Mouse (Mus musculus) lung, embryonic 15.5 days (tissue): ENCODE measurements around the gene Spsb1. TPM values are rescaled to one million over a fixed set of nuclear protein-coding genes. Genes with fewer than 3 reads are reported as not detected.

Source experiments
- ATAC-seq: fragments of 200-750 bp; cut with Nextera tagmentation; 2 replicates; pipeline ENCODE4 v1.8.0; 2017; ENCODE audit warnings: moderate number of reproducible peaks, borderline replicate concordance; ENCODE audit not compliant: low FRiP score, low TSS enrichment; ENCODE audit errors: extremely low read depth
- H3K27ac ChIP-seq: fragments of 300-500 bp; sonication (generic); 2 replicates; pipeline ENCODE4 v1.5.1; 2015; ENCODE audit warnings: moderate library complexity, mild to moderate bottlenecking, inconsistent platforms
- H3K27me3 ChIP-seq: fragments of 300-500 bp; sonication (generic); 2 replicates; pipeline ENCODE4 v1.6.1; 2015; ENCODE audit warnings: inconsistent platforms
- H3K36me3 ChIP-seq: fragments of 300-500 bp; sonication (generic); 2 replicates; pipeline ENCODE4 v1.6.1; 2015; ENCODE audit warnings: inconsistent platforms
- H3K4me1 ChIP-seq: fragments of 300-500 bp; sonication (generic); 2 replicates; pipeline ENCODE4 v1.6.1; 2015; ENCODE audit warnings: inconsistent platforms
- H3K4me2 ChIP-seq: fragments of 300-500 bp; sonication (generic); 2 replicates; pipeline ENCODE4 v1.6.1; 2015; ENCODE audit warnings: inconsistent platforms, mild to moderate bottlenecking, moderate library complexity
- H3K4me3 ChIP-seq: fragments of 300-500 bp; sonication (generic); 2 replicates; pipeline ENCODE4 v1.5.1; 2015; ENCODE audit warnings: mild to moderate bottlenecking, inconsistent platforms
- H3K9ac ChIP-seq: fragments of 300-500 bp; sonication (generic); 2 replicates; pipeline ENCODE4 v1.6.1; 2015; ENCODE audit warnings: inconsistent platforms
- H3K9me3 ChIP-seq: fragments of 300-500 bp; sonication (generic); 2 replicates; pipeline ENCODE4 v1.6.1; 2016; ENCODE audit warnings: inconsistent platforms
- WGBS: fragments of 180-500 bp; shearing (Covaris S2); methylation state at CpG from one replicate; pipeline ENCODE4 v1.1.7; 2015; 5-methylcytosine and 5-hydroxymethylcytosine counted together
- polyA plus RNA-seq: library from polyadenylated mRNA; unstranded; fragments of >200 nt; fragmentation: Nextera tagmentation; extraction: Ambion mirVana; gene quantifications from 2 replicates; pipeline ENCODE4 v1.2.1, GENCODE M21; 2015

Gene Spsb1
- polyA plus RNA-seq, 1 experiment from 2014 or later = 15.6 TPM

DNA sequence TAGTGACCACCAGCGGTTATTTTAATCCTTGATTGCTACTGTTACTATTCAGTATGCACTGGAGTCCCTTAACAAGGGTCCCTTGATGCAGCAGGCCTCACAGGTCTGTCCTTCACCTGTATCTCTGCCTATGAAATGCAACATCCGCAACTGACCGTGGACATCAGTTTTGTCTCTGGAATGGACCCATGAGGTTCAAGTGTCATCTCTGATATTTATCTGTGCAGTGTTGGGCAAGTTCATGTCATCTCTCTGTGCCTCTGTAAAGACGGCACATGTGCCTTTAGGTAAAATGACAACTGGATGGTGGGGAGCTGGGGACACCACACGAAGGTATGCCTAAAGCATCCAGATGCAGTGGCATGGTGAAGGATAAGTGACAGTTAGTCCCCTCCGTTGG is 96.7 kb downstream of the Spsb1 start:
- Histone ChIP-seq H3K4me2 (no peak overlapping the region), H3K9me3 (no peaks in the 10 kb centered on the region)
- 73% methylated on average over 6 of the region's 6 CpGs for WGBS

DNA sequence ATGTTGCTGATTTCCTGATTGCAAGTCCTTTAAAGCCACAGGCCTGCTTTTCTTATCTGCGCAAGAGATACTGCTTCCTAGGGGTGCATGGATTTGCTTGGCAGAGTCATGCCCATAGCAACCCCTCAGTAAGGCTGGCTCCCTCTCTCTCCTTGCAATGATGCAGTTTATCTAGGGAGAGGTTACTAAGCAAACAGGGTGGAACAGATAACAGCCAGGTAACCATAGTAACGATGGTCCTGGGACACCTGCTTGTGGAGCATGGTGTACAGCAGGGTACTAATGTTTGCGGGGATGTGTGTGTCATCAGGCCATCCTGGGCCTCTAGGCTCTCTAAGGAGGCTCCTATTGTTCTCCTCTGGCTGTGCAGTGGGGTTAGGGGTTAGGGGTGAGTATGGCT is 97.2 kb downstream of the Spsb1 start:
- Histone ChIP-seq H3K36me3 (no peaks in the 10 kb centered on the region), H3K27ac (no peak overlapping the region), H3K4me3 (no peak overlapping the region), H3K9me3 (no peaks in the 10 kb centered on the region), H3K4me2 (no peak overlapping the region), H3K9ac (no peak overlapping the region), H3K4me1 (peaks cover 21% of the 10 kb centered on the region), H3K27me3 (0 out of 2 replicates have a peak, but pooled peaks cover 10% of the 10 kb centered on the region)
- no peak for ATAC-seq
- 65% methylated on average over 3 of the region's 3 CpGs for WGBS

More for the DNA sequence above, 96.7 kb downstream of the Spsb1 start:
- Histone ChIP-seq H3K27ac (no peak overlapping the region), H3K27me3 (0 out of 2 replicates have a peak, but pooled peaks cover 10% of the 10 kb centered on the region), H3K36me3 (no peaks in the 10 kb centered on the region), H3K4me3 (no peak overlapping the region), H3K4me1 (peaks cover 21% of the 10 kb centered on the region), H3K9ac (no peak overlapping the region)
- no peak for ATAC-seq

GRCm38 (mm10) chr4:149855892-149856807 is 98.7 kb downstream of the Spsb1 start:
- no peak for ATAC-seq
- no peaks in the 10 kb centered on the region for H3K9me3 ChIP-seq
- WGBS = 44% methylated on average over 19 of the region's 19 CpGs
- H3K4me1 ChIP-seq = peaks cover 21% of the 10 kb centered on the region
- H3K4me2 ChIP-seq = no peak overlapping the region
- no peak overlapping the region for H3K9ac ChIP-seq
- H3K27ac ChIP-seq = 0 out of 2 replicates have a peak overlapping the region, but pooled peaks have one; percentile 20
- H3K27me3 ChIP-seq = 0 out of 2 replicates have a peak, but pooled peaks cover 10% of the 10 kb centered on the region
- H3K4me3 ChIP-seq = no peak overlapping the region
- H3K36me3 ChIP-seq = no peaks in the 10 kb centered on the region

DNA sequence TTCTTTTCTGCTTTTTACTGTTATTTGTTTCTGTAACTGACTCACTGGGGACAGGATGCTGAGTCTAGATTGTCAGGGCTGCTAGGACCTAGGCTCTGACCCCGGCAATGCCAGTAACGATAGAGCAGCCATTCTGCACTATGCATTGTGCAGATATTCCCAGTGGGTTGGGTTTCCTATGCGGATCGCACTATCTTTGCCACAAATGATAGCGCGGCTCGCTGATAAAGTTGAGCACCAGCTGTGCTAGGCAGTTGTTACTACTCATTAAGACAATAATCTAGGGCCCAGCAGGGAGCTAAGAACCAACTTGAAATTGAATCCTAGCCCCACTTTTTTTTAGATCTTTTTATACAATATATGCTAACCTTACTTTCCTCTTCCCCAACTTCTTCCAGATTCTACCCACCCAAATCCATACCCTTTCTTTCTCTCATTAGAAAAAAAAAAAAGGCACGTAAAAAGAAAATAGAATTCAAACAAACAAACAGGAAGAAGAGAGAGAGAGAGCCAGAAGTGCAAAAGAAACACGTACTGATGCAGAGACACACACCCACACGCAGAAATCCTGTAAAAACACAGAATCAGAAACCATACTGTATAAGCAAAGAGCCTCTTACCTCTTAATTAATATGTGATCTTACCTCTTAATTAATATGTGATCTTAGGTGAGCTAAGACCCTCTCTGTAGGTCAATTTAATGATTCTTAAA is 99.5 kb downstream of the Spsb1 start:
- WGBS = 65% methylated on average over 10 of the region's 10 CpGs
- no peaks in the 10 kb centered on the region for H3K36me3 ChIP-seq
- no peak overlapping the region for H3K27ac ChIP-seq
- ATAC-seq = no peak
- H3K4me1 ChIP-seq = peaks cover 19% of the 10 kb centered on the region
- no peak overlapping the region for H3K4me2 ChIP-seq
- no peaks in the 10 kb centered on the region for H3K9me3 ChIP-seq
- no peak overlapping the region for H3K4me3 ChIP-seq
- no peak overlapping the region for H3K9ac ChIP-seq
- H3K27me3 ChIP-seq = 0 out of 2 replicates have a peak, but pooled peaks cover 10% of the 10 kb centered on the region

GRCm38 (mm10) chr4:149854770-149855169 is 100.1 kb downstream of the Spsb1 start:
- WGBS = 57% methylated on average over 9 of the region's 9 CpGs
- Histone ChIP-seq H3K36me3 (no peaks in the 10 kb centered on the region), H3K4me1 (peaks cover 14% of the 10 kb centered on the region), H3K27me3 (0 out of 2 replicates have a peak, but pooled peaks cover 10% of the 10 kb centered on the region), H3K4me2 (peak overlapping the region; percentile 47), H3K9ac (no peak overlapping the region), H3K4me3 (0 out of 2 replicates have a peak overlapping the region, but pooled peaks have one; percentile 9), H3K9me3 (no peaks in the 10 kb centered on the region), H3K27ac (no peak overlapping the region)
- no peak; the same call in 1 of the 2 replicates for ATAC-seq

DNA sequence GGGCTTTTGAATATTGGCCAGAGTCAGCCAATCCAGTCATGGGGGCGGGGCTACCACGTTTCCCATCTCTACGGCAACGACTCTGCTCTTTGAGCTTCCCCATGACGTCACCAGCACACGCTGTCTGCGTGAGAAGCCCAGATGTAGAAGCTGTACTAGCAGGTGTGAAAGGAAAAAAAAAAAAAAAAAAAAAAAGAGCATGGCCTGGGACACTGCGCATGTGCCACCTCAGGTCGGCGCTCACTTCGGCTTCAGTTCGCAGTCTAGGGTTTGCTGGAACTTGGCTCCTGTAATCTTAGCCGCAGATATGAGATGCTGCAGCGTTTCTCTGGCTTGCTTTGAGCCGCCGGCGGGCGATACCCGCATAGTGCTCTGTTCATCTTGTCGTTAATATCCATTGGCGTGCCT is 100.5 kb downstream of the Spsb1 start:
- Histone ChIP-seq H3K27me3 (0 out of 2 replicates have a peak, but pooled peaks cover 10% of the 10 kb centered on the region), H3K27ac (no peak overlapping the region), H3K4me1 (peaks cover 14% of the 10 kb centered on the region), H3K9me3 (no peaks in the 10 kb centered on the region), H3K4me2 (peak overlapping the region; percentile 47), H3K36me3 (no peaks in the 10 kb centered on the region), H3K4me3 (peak overlapping the region; percentile 9; the same call in 1 of the 2 replicates), H3K9ac (no peak overlapping the region)
- ATAC-seq = peak; percentile 53; the same call in 1 of the 2 replicates
- 3% methylated on average over 21 of the region's 21 CpGs for WGBS

DNA sequence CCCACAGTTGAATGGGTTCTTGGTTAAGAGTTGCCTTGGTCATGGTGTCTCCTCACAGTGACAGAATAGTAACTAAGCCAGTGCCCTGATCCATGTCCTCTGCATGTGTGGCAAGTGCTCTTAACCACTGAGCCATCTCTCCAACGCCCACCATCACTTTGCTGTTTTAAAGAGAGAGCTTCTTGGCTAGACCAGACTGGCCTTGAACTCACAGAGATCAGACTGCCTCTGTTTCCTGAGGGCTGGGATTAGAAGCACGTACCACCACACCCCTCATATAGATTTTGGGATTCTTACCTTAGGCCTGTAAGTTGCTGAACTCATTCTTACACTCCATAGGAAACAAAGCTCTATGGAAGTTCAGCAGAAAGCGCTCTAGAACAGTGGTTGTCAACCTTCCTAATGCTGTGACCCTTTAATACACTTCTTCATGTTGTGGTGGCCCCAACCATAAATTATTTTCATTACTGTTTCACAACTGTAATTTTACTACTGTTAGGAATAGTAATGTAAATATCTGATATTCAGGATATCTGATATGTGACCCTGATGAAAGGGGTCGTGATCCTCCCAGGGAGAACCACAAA is 101.1 kb downstream of the Spsb1 start:
- WGBS = 66% methylated on average over 4 of the region's 4 CpGs

GRCm38 (mm10) chr4:149851554-149851953 is 103.3 kb downstream of the Spsb1 start:
- ATAC-seq = no peak
- WGBS = 83% methylated on average over 8 of the region's 8 CpGs
- Histone ChIP-seq H3K9me3 (no peaks in the 10 kb centered on the region), H3K4me1 (peaks cover 19% of the 10 kb centered on the region), H3K27me3 (0 out of 2 replicates have a peak, but pooled peaks cover 10% of the 10 kb centered on the region), H3K27ac (no peak overlapping the region), H3K36me3 (no peaks in the 10 kb centered on the region), H3K4me3 (no peak overlapping the region), H3K4me2 (no peak overlapping the region), H3K9ac (no peak overlapping the region)

More for the DNA sequence above, 101.1 kb downstream of the Spsb1 start:
- Histone ChIP-seq H3K4me1 (peaks cover 14% of the 10 kb centered on the region), H3K27ac (no peak overlapping the region), H3K4me3 (no peak overlapping the region), H3K4me2 (peak overlapping the region; percentile 47), H3K27me3 (0 out of 2 replicates have a peak, but pooled peaks cover 10% of the 10 kb centered on the region), H3K9me3 (no peaks in the 10 kb centered on the region), H3K9ac (no peak overlapping the region), H3K36me3 (no peaks in the 10 kb centered on the region)
- no peak for ATAC-seq

GRCm38 (mm10) chr4:149850674-149851073 is 104.2 kb downstream of the Spsb1 start:
- H3K4me1 ChIP-seq = peaks cover 14% of the 10 kb centered on the region
- 0 out of 2 replicates have a peak, but pooled peaks cover 10% of the 10 kb centered on the region for H3K27me3 ChIP-seq
- no peak overlapping the region for H3K9ac ChIP-seq
- H3K9me3 ChIP-seq = no peaks in the 10 kb centered on the region
- no peaks in the 10 kb centered on the region for H3K36me3 ChIP-seq
- WGBS = 32% methylated on average over 10 of the region's 10 CpGs
- ATAC-seq = no peak
- no peak overlapping the region for H3K4me3 ChIP-seq
- H3K27ac ChIP-seq = no peak overlapping the region
- no peak overlapping the region for H3K4me2 ChIP-seq

DNA sequence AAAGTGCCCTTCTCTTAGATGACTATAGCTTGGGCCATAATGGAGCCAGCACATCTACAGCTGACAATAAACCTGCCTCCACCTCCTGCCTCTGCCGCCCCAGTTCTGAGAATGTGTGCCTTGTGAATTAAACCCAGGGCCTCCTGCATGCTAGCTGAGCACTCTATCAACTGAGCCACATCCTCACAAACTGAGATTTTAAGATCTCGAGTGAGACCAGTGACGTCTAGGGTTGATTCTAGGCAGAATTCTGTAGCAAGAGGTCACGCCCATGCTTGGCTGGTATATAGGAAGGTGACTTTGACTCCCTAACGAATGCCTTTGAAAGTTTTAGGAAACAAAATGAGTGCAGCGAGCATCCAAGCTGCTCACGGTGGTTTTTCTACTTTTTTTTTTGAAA is 104.8 kb downstream of the Spsb1 start:
- 0 out of 2 replicates have a peak, but pooled peaks cover 7% of the 10 kb centered on the region for H3K27me3 ChIP-seq
- no peaks in the 10 kb centered on the region for H3K9me3 ChIP-seq
- 80% methylated on average over 7 of the region's 7 CpGs for WGBS
- no peak overlapping the region for H3K4me2 ChIP-seq
- H3K4me3 ChIP-seq = no peak overlapping the region
- no peak overlapping the region for H3K9ac ChIP-seq
- no peak for ATAC-seq
- no peak overlapping the region for H3K27ac ChIP-seq
- H3K4me1 ChIP-seq = peaks cover 14% of the 10 kb centered on the region
- no peaks in the 10 kb centered on the region for H3K36me3 ChIP-seq

DNA sequence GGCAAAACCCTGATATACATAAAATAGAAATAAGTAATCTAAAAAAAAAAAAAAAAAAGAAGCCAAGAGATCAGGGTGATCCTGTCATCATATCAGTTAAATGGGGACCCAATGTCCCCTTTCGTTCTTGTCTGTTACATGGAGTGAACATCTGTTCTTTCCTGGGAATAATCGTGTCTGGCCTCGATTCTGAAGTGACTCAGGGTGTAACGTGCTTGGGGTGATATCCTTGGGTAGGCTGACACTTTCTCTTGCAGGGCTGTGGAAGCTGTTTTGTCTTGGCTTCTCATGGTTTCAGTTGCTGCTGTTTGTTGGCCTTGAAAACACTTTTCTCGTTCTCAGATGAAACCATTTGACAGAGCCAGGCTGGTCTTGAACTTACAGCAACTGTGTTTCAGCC is 105.8 kb downstream of the Spsb1 start:
- Histone ChIP-seq H3K36me3 (no peaks in the 10 kb centered on the region), H3K4me2 (no peak overlapping the region), H3K27me3 (no peaks in the 10 kb centered on the region), H3K4me1 (peaks cover 6% of the 10 kb centered on the region; the same call in 1 of the 2 replicates), H3K4me3 (no peak overlapping the region), H3K9ac (no peak overlapping the region), H3K9me3 (no peaks in the 10 kb centered on the region), H3K27ac (no peak overlapping the region)
- 77% methylated on average over 5 of the region's 5 CpGs for WGBS
- ATAC-seq = no peak
